Mouse (Mus musculus): ENCODE results near the gene Slc35f5. TPM values are rescaled to one million over a fixed set of nuclear protein-coding genes. Genes with fewer than 3 reads are reported as not detected.

The Slc35f5 gene
- polyA plus RNA-seq (2012; rRNA removed) (45.6 and 46.1 TPM in 2 replicates), polyA plus RNA-seq (2014; fragmentation: Nextera tagmentation; extraction: Ambion mirVana) (60.4 and 64.0 TPM in 2 replicates)

DNA sequence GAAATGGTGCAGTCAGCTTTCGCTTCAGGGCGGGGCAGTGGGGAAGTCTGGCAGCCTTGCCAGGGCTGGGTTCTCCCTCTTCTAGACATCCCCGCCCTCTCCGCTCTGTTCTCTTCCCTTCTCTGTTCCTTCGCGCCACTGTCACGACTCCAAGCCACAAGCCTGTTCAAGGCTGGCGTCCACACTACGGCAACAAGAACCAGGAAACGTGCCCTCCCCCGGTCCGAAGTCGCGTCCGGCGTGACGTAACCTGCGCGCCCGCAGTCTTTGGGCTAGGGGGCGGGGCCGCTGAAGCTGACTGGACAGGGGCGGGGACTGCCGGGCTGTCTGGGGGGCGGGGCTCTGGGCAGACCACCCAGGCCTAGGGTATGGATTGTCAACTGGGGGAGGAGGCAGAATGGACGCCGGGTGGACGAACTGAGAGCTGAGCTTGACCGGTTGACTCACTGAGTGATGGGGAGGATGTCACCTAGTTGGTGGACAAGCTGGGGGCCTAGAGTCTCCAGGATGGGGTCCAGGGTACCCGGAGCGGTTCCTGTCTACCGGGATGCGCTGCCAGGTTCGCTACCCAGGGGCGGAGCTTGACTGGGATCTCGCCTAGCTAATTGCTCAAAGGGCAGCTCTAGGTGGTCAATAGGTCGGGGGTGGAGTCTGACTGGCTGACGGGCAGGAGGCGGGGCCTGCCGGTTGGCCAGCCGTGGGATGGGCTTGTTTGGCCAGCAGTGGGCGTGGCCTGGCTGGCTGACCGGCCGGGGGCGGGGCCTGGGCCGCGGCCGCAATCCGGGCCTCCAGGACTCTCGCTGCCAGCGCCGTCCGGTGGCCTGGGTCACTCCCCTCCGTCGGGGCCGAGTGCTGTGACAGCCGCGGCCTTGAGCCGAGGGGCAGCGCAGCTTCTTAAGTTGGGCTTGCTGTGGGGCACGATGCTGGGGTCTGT, at the start of gene Slc35f5:
Gene Slc35f5 (plus strand): TSS at position 337 of the 934 bp plus-strand sequence.
- under 1% methylated on average over 51 of the region's 61 CpGs for WGBS
- H3K36me3 ChIP-seq (ENCODE audit: control insufficient read depth, insufficient read depth, low read length), result peaks cover 8% of the 10 kb centered on the region
- H3K9me3 ChIP-seq (ENCODE audit: control insufficient read depth, low read length), result no peaks in the 10 kb centered on the region
- H3K27me3 ChIP-seq (ENCODE audit: control insufficient read depth, insufficient read depth, low read length), result no peaks in the 10 kb centered on the region
- peak within 1 kb of the TSS; percentile 92 for H3K4me3 ChIP-seq (replicated peaks; ENCODE audit: low read length)
- peak; percentile 92 for DNase-seq (ENCODE audit: low spot score)
- H3K4me2 ChIP-seq (replicated peaks; ENCODE audit: low read depth, low read length, severe bottlenecking), result peak within 1 kb of the TSS; percentile 64
- peak within 1 kb of the TSS; percentile 93 for H3K27ac ChIP-seq (replicated peaks; ENCODE audit: low read depth, low read length)
- peaks cover 5% of the 10 kb centered on the region; the same call in 1 of the 2 replicates for H3K4me1 ChIP-seq (ENCODE audit: control insufficient read depth, insufficient read depth, low read length)
- peak; percentile 96 for ATAC-seq (ENCODE audit: low FRiP score, low read depth)
- peak; percentile 79; the same call in 1 of the 2 replicates for TF ChIP-seq POLR2A (IDR thresholded peaks at IDR 0.05; ENCODE audit: borderline replicate concordance, extremely low read depth, insufficient read depth, insufficient read length)
- peak within 1 kb of the TSS; percentile 91 for H3K9ac ChIP-seq (ENCODE audit: low read depth, low read length, severe bottlenecking)

DNA sequence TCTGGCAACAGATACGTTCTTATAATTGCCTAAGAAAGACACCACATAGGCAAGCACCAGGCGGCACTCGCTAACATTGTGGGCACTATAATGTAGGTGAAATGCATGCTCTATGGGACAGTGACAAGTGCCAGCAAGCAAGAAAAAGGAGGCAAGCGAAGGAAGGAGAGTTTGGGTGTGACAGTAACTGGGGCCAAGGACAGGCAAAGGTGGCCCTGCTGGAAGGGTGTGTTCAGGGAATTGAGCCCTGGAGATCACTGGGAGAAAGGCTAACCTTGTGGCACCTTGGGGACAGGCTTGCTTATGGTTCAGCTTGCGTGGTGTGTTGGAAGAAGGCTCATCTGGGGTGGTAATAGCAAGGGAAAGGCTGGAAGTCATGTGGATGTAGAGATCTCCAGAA, 45.7 kb upstream of the Slc35f5 start:
- H3K27ac ChIP-seq (replicated peaks; ENCODE audit: low read depth, low read length), result no peak overlapping the region
- no peak overlapping the region for H3K4me3 ChIP-seq (replicated peaks; ENCODE audit: low read length)
- H3K4me1 ChIP-seq (ENCODE audit: control insufficient read depth, insufficient read depth, low read length), result no peaks in the 10 kb centered on the region
- H3K4me2 ChIP-seq (replicated peaks; ENCODE audit: low read depth, low read length, severe bottlenecking), result no peak overlapping the region
- no peaks in the 10 kb centered on the region for H3K9me3 ChIP-seq (ENCODE audit: control insufficient read depth, low read length)
- H3K36me3 ChIP-seq (ENCODE audit: control insufficient read depth, insufficient read depth, low read length), result no peaks in the 10 kb centered on the region
- no peak for DNase-seq (ENCODE audit: low spot score)
- H3K27me3 ChIP-seq (ENCODE audit: control insufficient read depth, insufficient read depth, low read length), result no peaks in the 10 kb centered on the region
- ATAC-seq (ENCODE audit: low FRiP score, low read depth), result no peak
- no peak overlapping the region for H3K9ac ChIP-seq (ENCODE audit: low read depth, low read length, severe bottlenecking)
- no peak for TF ChIP-seq POLR2A (IDR thresholded peaks at IDR 0.05; ENCODE audit: borderline replicate concordance, extremely low read depth, insufficient read depth, insufficient read length)
- 90% methylated on average over 5 of the region's 5 CpGs for WGBS

- H3K9me3 ChIP-seq (ENCODE audit: control insufficient read depth, low read length), result no peaks in the 10 kb centered on the region
- H3K4me2 ChIP-seq (replicated peaks; ENCODE audit: low read depth, low read length, severe bottlenecking), result no peak overlapping the region
- H3K36me3 ChIP-seq (ENCODE audit: control insufficient read depth, insufficient read depth, low read length), result no peaks in the 10 kb centered on the region
- no peak for TF ChIP-seq POLR2A (IDR thresholded peaks at IDR 0.05; ENCODE audit: borderline replicate concordance, extremely low read depth, insufficient read depth, insufficient read length)
- H3K4me1 ChIP-seq (ENCODE audit: control insufficient read depth, insufficient read depth, low read length), result no peaks in the 10 kb centered on the region
- ATAC-seq (ENCODE audit: low FRiP score, low read depth) (no peak), DNase-seq (ENCODE audit: low spot score) (no peak)
- no peak overlapping the region for H3K9ac ChIP-seq (ENCODE audit: low read depth, low read length, severe bottlenecking)
- H3K4me3 ChIP-seq (replicated peaks; ENCODE audit: low read length), result no peak overlapping the region
- WGBS, result 59% methylated on average over 7 of the region's 7 CpGs
- H3K27me3 ChIP-seq (ENCODE audit: control insufficient read depth, insufficient read depth, low read length), result no peaks in the 10 kb centered on the region
- no peak overlapping the region for H3K27ac ChIP-seq (replicated peaks; ENCODE audit: low read depth, low read length)
Observed at GRCm38 (mm10) chr1:125516910-125517659, 43.3 kb upstream of the Slc35f5 start.

DNA sequence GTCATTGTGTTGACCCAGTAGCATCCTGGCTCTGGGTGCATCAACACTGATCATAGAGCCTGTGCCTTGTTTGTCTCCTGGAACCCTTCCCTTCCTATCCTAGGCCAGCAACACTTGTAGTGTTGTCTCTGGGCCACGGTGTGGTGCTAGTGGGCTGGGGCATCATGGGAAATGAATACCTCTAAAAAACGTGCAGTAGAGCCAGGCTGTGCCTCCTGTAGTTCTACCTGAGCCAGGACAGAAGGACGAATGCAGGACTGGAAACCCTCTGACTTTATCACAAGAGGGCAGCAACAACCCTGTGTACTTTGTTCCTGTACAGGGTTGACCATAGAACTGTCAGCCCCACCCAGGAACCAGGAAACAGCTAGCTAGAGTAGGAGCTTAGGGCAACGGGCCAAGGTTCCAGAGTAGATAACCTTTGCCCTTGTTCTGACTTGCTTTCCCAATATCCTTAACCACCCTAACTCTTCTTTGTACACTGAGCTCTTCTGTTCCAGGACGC, 41.2 kb upstream of the Slc35f5 start:
- no peak for ATAC-seq (ENCODE audit: low FRiP score, low read depth)
- WGBS, result 60% methylated on average over 5 of the region's 5 CpGs
- no peak for TF ChIP-seq POLR2A (IDR thresholded peaks at IDR 0.05; ENCODE audit: borderline replicate concordance, extremely low read depth, insufficient read depth, insufficient read length)

More for the DNA sequence above, 41.2 kb upstream of the Slc35f5 start:
- Histone ChIP-seq H3K36me3 (ENCODE audit: control insufficient read depth, insufficient read depth, low read length) (no peaks in the 10 kb centered on the region), H3K9ac (ENCODE audit: low read depth, low read length, severe bottlenecking) (no peak overlapping the region), H3K27ac (replicated peaks; ENCODE audit: low read depth, low read length) (no peak overlapping the region), H3K4me3 (replicated peaks; ENCODE audit: low read length) (no peak overlapping the region), H3K4me1 (ENCODE audit: control insufficient read depth, insufficient read depth, low read length) (no peaks in the 10 kb centered on the region), H3K4me2 (replicated peaks; ENCODE audit: low read depth, low read length, severe bottlenecking) (no peak overlapping the region), H3K9me3 (ENCODE audit: control insufficient read depth, low read length) (no peaks in the 10 kb centered on the region), H3K27me3 (ENCODE audit: control insufficient read depth, insufficient read depth, low read length) (no peaks in the 10 kb centered on the region)
- no peak for DNase-seq (ENCODE audit: low spot score)

All from limb, embryonic 14.5 days (tissue).